22 mouse cellular contexts compared by ENCODE assay signal in the genomic region with DNA sequence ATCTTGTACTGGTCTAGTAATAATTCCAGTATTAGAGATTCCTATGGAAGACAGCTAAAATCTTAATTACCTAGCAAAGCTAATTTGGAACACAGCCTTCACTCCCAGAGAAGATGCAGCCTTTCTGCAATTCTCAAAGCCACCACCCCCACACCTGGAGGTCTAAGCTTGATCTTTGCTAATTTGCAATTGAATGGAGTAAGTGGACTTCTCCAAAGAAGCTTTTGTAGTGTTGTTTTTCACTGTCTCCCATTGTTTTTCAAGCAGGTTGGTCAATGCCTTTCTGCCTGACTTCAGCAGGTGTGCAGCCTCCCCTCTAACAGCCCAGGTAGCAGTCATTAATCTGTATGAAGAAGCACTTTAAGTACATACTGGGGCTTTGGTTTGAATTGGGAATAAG. TPM values are rescaled to one million over a fixed set of nuclear protein-coding genes. Genes with fewer than 3 reads are reported as not detected.
"Had no signal": no experiment of that assay in that cellular context is flagged by ENCODE, and none has a peak within 500 bp of the region (broad histone marks: within the 10 kb centered on the region; RNA-seq: fewer than 3 reads in every experiment).

No protein-coding gene starts in this region.

- H3K4me2 ChIP-seq: neural tube, embryonic 15.5 days; stomach, embryonic 15.5 days had no signal

- H3K4me1 ChIP-seq: neural tube, embryonic 15.5 days; stomach, embryonic 15.5 days had no signal

- DNase-seq: retina, postnatal 1 day; right cerebral cortex, adult 18-20 months; right cerebral cortex, postnatal 14 days; right cerebral cortex, postnatal 25 days; right cerebral cortex, postnatal 4 days; spleen, adult 18-20 months; thymus, adult 18-20 months; thymus, adult 2 months; thymus, postnatal 14 days; thymus, postnatal 25 days; thymus, postnatal 36 days; thymus, postnatal 4 days had no signal

- H3K9ac ChIP-seq: neural tube, embryonic 15.5 days; stomach, embryonic 15.5 days had no signal

- H3K27ac ChIP-seq: neural tube, embryonic 15.5 days; stomach, embryonic 15.5 days; stomach, postnatal 0 days had no signal

- H3K36me3 ChIP-seq: neural tube, embryonic 15.5 days; stomach, embryonic 15.5 days had no signal

- H3K4me3 ChIP-seq: neural tube, embryonic 15.5 days; stomach, embryonic 15.5 days had no signal

- H3K27me3 ChIP-seq: neural tube, embryonic 15.5 days; stomach, embryonic 15.5 days had no signal

RNA-seq across cellular contexts. Expression of gene Vmn2r96, which starts 49.6 kb away (rescaled TPM):
- polyA plus RNA-seq: neural tube, embryonic 14.5 days; neural tube, embryonic 15.5 days; small intestine, adult 2 months; stomach, embryonic 14.5 days; stomach, embryonic 15.5 days; stomach, embryonic 16.5 days; stomach, postnatal 0 days; testis, adult 2 months; thymus, postnatal 0 days; urinary bladder, adult 2 months had no signal
